Mouse (Mus musculus) lung, embryonic 14.5 days (tissue): ENCODE data around the gene Cdhr5. TPM values are rescaled to one million over a fixed set of nuclear protein-coding genes. Genes with fewer than 3 reads are reported as not detected.

Experiments used
- ATAC-seq: fragments of 200-750 bp; cut with Nextera tagmentation; 2 replicates; pipeline ENCODE4 v1.8.0; 2017; ENCODE audit warnings: mild to moderate bottlenecking, moderate TSS enrichment, moderate library complexity; ENCODE audit not compliant: insufficient read depth
- DNase-seq: peaks from one replicate; pipeline ENCODE4 v3.0.0-alpha.2; 2015
- H3K27ac ChIP-seq: fragments of 300-500 bp; sonication (generic); 2 replicates; pipeline ENCODE4 v1.5.1; 2014; ENCODE audit warnings: low read depth, mild to moderate bottlenecking, moderate library complexity
- H3K27me3 ChIP-seq: fragments of 300-500 bp; sonication (generic); 2 replicates; pipeline ENCODE4 v1.6.1; 2014; ENCODE audit warnings: low read length, control low read depth; ENCODE audit not compliant: insufficient read depth
- H3K36me3 ChIP-seq: fragments of 300-500 bp; sonication (generic); 2 replicates; pipeline ENCODE4 v1.6.1; 2014; ENCODE audit warnings: control low read depth; ENCODE audit not compliant: insufficient read depth
- H3K4me1 ChIP-seq: fragments of 300-500 bp; sonication (generic); 2 replicates; pipeline ENCODE4 v1.6.1; 2014; ENCODE audit warnings: antibody characterized with exemption, control low read depth; ENCODE audit not compliant: insufficient read depth
- H3K4me2 ChIP-seq: fragments of 300-500 bp; sonication (generic); 2 replicates; pipeline ENCODE4 v1.6.1; 2014; ENCODE audit warnings: mild to moderate bottlenecking
- H3K4me3 ChIP-seq: fragments of 300-500 bp; sonication (generic); 2 replicates; pipeline ENCODE4 v1.5.1; 2014; ENCODE audit warnings: low read depth, low read length
- H3K9ac ChIP-seq: fragments of 300-500 bp; sonication (generic); 2 replicates; pipeline ENCODE4 v1.6.1; 2014
- H3K9me3 ChIP-seq: fragments of 300-500 bp; sonication (generic); 2 replicates; pipeline ENCODE4 v1.6.1; 2016; ENCODE audit warnings: low read depth, low read length, control low read depth
- CTCF ChIP-seq: IDR thresholded peaks from 2 replicates; pipeline ENCODE4 v1.5.1; 2016; ENCODE audit warnings: antibody characterized with exemption, low read depth
- WGBS: fragments of 180-500 bp; shearing (Covaris S2); extraction: QIAGEN DNeasy Blood & Tissue Kit; methylation state at CpG from one replicate; pipeline ENCODE4 v1.1.7; 2014; 5-methylcytosine and 5-hydroxymethylcytosine counted together
- polyA plus RNA-seq: library from polyadenylated mRNA; unstranded; fragments of >200 nt; fragmentation: Nextera tagmentation; extraction: Ambion mirVana; gene quantifications from 2 replicates; pipeline ENCODE4 v1.2.1, GENCODE M21; 2014

The Cdhr5 gene
- polyA plus RNA-seq, 1 experiment from 2014 or later: not detected

DNA sequence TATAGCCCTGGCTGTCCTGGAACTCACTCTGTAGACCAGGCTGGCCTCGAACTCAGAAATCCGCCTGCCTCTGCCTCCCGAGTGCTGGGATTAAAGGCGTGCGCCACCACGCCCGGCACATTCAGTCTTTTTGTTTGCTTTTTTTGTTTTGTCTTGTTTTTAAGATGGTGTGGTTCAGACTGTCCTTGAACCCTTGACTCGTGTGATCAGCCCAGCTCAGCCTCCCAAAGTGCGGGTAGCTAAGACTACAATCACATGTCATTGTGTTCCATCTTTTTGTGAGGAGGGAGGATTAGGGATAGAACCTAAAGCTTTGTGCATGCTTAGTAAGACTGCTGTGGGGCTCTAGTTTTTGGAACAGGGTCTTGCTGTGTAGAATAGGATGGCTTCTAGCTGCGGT, 45.0 kb downstream of the Cdhr5 start:
- H3K4me2 ChIP-seq: no peak overlapping the region

DNA sequence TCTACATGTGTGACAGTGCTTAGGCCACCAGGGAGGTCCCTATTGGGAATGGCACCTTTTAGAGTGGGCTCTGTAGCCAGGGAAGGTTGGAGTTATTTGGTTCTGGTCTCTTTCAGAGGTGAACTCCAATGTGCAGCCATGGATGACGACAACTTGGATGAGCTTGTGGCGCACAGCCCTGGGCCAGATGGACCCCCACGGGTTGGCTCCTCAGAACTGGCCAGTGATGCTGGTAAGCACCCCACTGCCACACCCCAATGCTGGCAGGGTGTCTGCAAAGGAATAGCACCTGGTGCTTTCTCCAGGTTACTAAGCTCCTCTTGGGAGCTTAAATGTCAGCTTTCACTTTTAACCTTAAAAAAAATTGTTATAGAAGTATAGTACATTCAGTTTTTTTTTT, 45.5 kb downstream of the Cdhr5 start:
- H3K36me3 ChIP-seq: peaks cover 56% of the 10 kb centered on the region
- H3K9me3 ChIP-seq: no peaks in the 10 kb centered on the region
- H3K4me2 ChIP-seq: no peak overlapping the region
- peaks cover 10% of the 10 kb centered on the region for H3K4me1 ChIP-seq
- DNase-seq (no peak), ATAC-seq (no peak)
- H3K4me3 ChIP-seq: no peak overlapping the region
- H3K27ac ChIP-seq: no peak overlapping the region
- TF ChIP-seq CTCF: no peak
- WGBS: 79% methylated on average over 3 of the region's 3 CpGs
- no peak overlapping the region for H3K9ac ChIP-seq
- H3K27me3 ChIP-seq: no peaks in the 10 kb centered on the region

More for the DNA sequence above, 45.0 kb downstream of the Cdhr5 start:
- 90% methylated on average over 9 of the region's 10 CpGs for WGBS
- H3K4me3 ChIP-seq: no peak overlapping the region
- DNase-seq: no peak
- no peak overlapping the region for H3K9ac ChIP-seq
- H3K27ac ChIP-seq: no peak overlapping the region
- ATAC-seq: no peak
- TF ChIP-seq CTCF: no peak
- H3K4me1 ChIP-seq: peaks cover 10% of the 10 kb centered on the region
- no peaks in the 10 kb centered on the region for H3K9me3 ChIP-seq
- no peaks in the 10 kb centered on the region for H3K27me3 ChIP-seq
- H3K36me3 ChIP-seq: peaks cover 61% of the 10 kb centered on the region

DNA sequence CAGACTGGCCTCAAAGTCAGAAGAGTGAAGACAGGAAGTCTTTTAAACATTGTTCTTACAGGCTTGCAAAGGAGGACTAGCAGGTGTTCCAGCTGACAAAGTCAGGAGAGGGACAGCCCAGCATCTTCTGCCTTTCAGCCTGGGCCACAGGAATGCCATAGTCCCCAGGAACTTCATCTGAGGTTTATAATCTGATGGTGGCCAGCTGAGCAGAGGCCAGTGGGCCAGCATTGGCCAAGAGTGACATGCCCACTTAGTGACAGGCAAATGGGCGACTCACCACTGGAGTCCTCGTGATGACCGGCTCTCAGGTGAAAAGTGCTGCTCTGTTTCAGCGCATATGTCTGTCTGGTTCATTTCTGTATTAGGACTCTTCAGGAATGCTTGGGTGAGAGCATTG, 46.0 kb downstream of the Cdhr5 start:
- no peak overlapping the region for H3K4me3 ChIP-seq

DNA sequence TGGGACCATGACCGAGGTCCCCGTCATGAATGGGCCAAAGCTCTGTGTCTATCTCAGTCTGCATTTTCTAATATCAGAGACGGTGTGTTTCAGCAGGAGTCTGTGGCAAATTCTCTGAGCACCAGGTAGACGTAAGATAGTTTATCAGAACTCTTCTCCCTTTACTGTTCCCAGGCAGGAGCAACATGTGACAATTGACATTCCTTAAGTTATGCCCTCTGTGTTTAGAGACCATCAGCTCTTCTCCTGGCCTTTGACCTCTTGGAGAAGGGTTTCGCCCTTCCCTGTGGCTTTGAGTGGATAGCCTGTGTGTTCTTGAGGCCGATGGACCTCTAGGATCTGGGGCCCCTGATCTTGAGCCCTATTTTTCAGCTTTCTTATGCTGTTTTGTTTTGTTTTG, 46.9 kb downstream of the Cdhr5 start:
- ATAC-seq: no peak

More for the DNA sequence above, 46.0 kb downstream of the Cdhr5 start:
- Histone ChIP-seq H3K27me3 (no peaks in the 10 kb centered on the region), H3K9me3 (no peaks in the 10 kb centered on the region), H3K4me1 (peaks cover 10% of the 10 kb centered on the region), H3K9ac (peak overlapping the region; percentile 13; the same call in 1 of the 2 replicates), H3K36me3 (peaks cover 52% of the 10 kb centered on the region), H3K4me2 (peak overlapping the region; percentile 98), H3K27ac (no peak overlapping the region)
- DNase-seq: no peak
- WGBS: 93% methylated on average over 4 of the region's 4 CpGs
- TF ChIP-seq CTCF: no peak
- no peak for ATAC-seq

DNA sequence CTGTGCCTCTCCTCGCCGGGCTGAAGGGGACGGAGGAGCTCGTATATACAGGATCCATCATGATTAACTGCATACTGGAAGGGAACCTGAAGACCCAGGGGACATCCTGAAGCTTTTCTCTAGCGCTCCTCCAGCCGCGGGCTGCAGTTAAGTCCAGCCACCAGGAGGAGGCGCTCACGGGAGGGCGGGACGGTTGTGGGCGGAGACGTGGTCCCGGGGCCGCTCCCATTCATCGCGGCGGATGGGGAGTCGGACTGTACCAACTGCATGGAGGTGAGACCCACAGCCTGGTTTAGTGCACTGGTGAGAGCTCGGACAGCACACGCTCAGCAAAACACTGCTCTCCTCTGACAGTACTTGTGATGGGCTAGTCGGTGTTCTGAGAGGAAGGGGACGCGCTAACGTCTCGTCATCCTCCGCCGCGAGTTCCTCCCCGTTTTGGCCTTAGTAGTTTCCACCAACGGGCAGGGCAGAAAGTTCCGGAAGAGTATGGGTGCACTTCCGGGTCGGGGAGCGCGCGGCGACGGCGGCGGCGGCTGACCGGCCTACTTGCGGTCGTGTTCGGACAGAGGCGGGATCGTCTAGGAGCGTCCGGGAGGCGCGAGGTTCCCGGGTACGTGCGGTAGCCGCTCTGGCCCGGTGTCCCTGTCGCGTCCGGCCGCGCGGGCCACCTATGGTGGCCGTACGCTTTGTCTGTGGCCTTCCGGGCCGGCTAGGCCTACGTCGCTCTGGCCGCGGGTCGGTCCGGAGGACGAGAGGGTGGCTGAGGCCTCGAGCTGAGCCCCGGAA, 48.1 kb downstream of the Cdhr5 start, which contains the start of gene Phrf1:
Gene Phrf1 (plus strand): TSS at position 506 of the 789 bp plus-strand sequence.
- Histone ChIP-seq H3K36me3 (peaks cover 32% of the 10 kb centered on the region), H3K27ac (peak within 1 kb of the TSS; percentile 94), H3K9me3 (no peaks in the 10 kb centered on the region), H3K4me2 (peak within 1 kb of the TSS; percentile 98), H3K4me1 (peaks cover 10% of the 10 kb centered on the region), H3K4me3 (peak within 1 kb of the TSS; percentile 100), H3K9ac (peak within 1 kb of the TSS; percentile 97), H3K27me3 (no peaks in the 10 kb centered on the region)
- peak; percentile 95 for DNase-seq
- peak; percentile 94 for ATAC-seq
- WGBS: 1% methylated on average over 70 of the region's 76 CpGs
- TF ChIP-seq CTCF: peak; percentile 99

More for the DNA sequence above, 46.9 kb downstream of the Cdhr5 start:
- H3K27me3 ChIP-seq: no peaks in the 10 kb centered on the region
- no peak overlapping the region for H3K27ac ChIP-seq
- peak overlapping the region; percentile 100 for H3K4me3 ChIP-seq
- H3K36me3 ChIP-seq: peaks cover 44% of the 10 kb centered on the region
- WGBS: 45% methylated on average over 6 of the region's 6 CpGs
- H3K9ac ChIP-seq: peak overlapping the region; percentile 97
- no peaks in the 10 kb centered on the region for H3K9me3 ChIP-seq
- H3K4me1 ChIP-seq: peaks cover 10% of the 10 kb centered on the region
- H3K4me2 ChIP-seq: peak overlapping the region; percentile 98
- DNase-seq: no peak
- TF ChIP-seq CTCF: no peak

DNA sequence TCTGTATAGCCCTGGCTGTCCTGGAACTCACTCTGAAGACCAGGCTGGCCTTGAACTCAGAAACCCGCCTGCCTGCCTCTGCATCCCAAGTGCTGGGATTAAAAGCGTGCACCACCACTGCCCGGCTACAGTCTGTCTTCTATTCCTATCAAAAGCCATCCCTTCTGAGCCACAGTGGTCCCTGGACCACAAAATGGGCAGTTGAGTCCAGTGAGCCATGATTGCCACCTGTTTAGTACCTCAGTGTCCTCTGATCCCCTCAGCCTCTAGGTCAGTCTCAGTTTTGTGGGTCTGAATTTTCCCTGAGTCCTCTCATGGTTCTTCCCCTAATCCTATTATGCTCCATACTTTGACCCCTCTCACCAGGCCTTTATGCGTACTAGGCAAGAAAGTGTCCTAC, 48.8 kb downstream of the Cdhr5 start:
- Histone ChIP-seq H3K4me1 (peaks cover 10% of the 10 kb centered on the region), H3K9me3 (no peaks in the 10 kb centered on the region), H3K4me3 (peak overlapping the region; percentile 100), H3K36me3 (peaks cover 25% of the 10 kb centered on the region), H3K27ac (no peak overlapping the region), H3K9ac (peak overlapping the region; percentile 97; the same call in 1 of the 2 replicates), H3K27me3 (no peaks in the 10 kb centered on the region), H3K4me2 (peak overlapping the region; percentile 98)
- TF ChIP-seq CTCF: no peak
- 73% methylated on average over 4 of the region's 4 CpGs for WGBS
- ATAC-seq: no peak
- DNase-seq: no peak

DNA sequence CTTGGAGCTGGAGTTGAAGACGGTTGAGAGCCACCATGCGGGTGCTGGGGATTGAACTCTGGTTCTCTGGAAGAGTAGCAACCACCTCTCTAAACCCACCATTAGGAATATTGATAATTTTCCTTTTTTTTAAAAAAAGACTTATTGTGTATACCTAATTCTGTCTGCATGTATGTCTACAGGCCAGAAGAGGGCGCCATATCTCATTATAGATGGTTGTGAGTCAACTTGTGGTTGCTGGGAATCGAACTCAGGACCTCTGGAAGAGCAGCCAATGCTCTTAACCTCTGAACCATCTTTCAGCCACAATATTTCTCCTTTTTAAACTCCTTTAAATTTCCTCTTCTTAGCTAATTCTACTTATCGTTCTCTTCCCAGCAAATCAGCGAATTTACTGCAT, 50.1 kb downstream of the Cdhr5 start:
- 81% methylated on average over 6 of the region's 6 CpGs for WGBS

More for the DNA sequence above, 50.1 kb downstream of the Cdhr5 start:
- TF ChIP-seq CTCF: no peak
- ATAC-seq (no peak), DNase-seq (no peak)
- H3K27ac ChIP-seq: no peak overlapping the region
- no peaks in the 10 kb centered on the region for H3K27me3 ChIP-seq
- H3K4me3 ChIP-seq: no peak overlapping the region
- peaks cover 12% of the 10 kb centered on the region for H3K36me3 ChIP-seq
- H3K9me3 ChIP-seq: no peaks in the 10 kb centered on the region
- H3K9ac ChIP-seq: no peak overlapping the region
- H3K4me2 ChIP-seq: no peak overlapping the region
- peaks cover 17% of the 10 kb centered on the region for H3K4me1 ChIP-seq
